Mouse (Mus musculus): ENCODE results near the gene Map4k4.

Gene Map4k4

GRCm38 (mm10) chr1:39936332-39936802, 35.7 kb downstream of the Map4k4 start:
- DNase-seq (ENCODE audit: low spot score) = peak; percentile 68

DNA sequence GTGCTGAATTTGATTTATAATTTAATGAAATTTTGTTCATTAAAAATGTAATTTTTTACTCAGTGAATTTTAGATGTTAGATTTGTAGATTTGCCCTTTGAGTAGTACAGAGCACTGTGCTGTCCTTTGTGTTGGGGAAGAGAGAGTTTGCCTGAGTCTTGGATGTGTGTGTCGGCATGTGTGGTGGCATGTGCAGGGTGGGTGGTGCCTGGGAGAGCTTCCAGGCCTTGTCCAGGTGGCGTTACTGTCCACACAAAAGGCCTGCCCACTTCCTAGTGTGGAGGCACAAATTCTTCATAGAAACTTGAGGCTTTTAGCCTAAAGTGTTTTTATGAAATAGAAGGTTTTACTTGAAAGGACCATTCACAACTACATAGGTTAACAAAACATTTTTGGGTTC, 36.2 kb downstream of the Map4k4 start:
- DNase-seq (ENCODE audit: low spot score) = no peak

DNA sequence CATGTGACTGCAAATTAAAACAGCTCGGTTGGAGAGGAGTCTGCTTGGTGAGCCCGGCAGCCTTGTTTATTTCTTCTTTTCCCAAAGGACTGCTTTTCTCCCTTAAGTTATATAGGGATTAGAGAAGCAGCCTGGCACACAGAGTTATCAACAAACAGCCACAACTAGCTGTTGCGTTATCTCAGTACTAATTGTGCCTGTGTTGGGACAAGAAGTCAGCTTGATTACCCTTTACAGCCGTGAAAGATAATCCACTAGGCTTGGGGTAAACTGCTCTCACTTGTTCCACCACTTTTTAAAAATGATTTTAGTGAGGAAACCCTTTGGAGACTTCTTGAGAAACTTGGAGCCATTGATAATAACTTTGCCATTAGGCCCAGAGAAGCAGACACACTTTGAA, 36.9 kb downstream of the Map4k4 start:
- DNase-seq (ENCODE audit: low spot score) = no peak

DNA sequence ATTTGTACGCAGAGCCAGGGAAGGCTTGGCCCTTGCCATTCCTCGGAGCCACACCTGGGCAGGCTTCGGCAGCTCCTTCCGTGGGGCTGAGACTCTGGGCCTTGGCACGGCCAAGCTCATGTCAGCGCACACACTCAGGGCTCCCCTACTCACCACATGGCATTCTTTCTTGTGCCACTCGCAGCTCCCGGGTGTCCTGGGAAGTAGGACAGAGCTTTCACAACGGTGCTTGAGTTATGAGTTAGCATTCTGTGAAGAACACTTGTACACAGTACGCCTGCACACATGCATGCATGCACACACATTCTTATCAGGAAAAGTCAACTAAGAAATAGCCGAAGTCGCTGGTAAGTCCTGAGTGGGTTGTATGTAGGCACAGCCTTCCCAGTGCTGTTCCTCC, 38.7 kb downstream of the Map4k4 start:
- no peak for DNase-seq (ENCODE audit: low spot score)

GRCm38 (mm10) chr1:39940342-39940741, 39.6 kb downstream of the Map4k4 start:
- no peak for DNase-seq (ENCODE audit: low spot score)

DNA sequence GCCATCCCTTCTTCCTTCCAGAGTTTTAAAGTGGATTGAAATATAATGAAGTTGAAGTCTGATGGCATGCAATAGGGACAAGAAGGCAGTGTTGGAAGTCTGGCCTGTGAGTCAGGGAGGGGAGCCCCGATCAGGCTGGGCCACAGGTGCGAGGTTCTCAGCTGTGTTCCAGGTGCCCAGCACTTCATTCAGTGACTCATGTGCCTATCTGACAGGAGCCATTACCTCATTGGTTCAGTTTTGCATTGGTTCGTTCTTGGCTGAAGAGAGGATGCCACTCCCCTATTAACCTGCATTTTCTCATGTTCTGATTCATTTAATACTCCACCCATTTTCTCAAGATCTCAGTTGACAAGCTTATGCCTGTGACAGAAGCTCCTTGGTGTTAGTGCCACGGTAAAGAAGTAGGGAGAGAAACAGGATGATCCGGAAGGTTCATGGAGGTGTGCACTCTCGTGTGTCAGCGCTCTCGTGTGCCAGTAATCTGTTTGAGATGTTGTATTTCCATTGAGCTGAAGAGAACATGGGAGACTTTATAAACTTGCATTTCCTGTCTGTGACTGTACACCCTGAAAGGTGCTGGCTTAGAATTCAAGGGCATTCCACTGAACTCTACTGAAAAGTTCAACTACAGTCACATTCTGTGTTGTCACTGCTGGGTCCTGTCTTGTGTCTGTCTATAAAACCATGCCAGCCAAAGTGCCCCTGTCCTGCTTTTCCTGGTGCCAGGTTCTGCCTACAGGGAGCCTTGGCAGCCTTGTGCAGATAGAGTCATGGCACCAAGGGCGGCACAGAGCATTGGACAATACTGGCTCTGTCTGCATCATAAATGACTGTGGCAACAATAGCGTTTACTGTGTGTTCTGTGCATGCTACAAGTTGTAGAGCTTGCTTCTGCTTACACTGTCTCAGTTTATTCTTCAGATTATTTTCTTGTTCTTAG, 40.8 kb downstream of the Map4k4 start:
- no peak for DNase-seq (ENCODE audit: low spot score)

DNA sequence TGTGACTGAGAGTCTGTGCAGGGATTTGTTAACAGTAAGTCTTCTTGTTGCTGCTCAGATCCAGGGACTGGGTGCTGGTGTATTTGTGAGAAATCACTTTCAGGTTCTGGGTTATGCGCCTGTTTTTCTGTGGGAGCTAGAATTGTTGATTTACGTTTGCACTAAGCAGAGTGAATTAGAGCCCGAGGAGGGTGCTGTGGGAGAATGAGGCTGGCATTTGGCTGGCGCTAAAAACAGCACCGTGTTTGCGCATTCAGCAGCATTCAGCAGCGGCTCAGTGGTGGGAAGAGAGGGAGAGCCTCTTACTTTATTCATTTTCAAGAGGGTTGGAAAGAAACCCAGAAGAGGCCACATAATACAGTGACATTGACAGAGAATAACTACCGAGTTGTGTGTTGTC, 42.2 kb downstream of the Map4k4 start:
- DNase-seq (ENCODE audit: low spot score) = no peak

GRCm38 (mm10) chr1:39944306-39944971, 43.7 kb downstream of the Map4k4 start:
- no peak for DNase-seq (ENCODE audit: low spot score)

DNA sequence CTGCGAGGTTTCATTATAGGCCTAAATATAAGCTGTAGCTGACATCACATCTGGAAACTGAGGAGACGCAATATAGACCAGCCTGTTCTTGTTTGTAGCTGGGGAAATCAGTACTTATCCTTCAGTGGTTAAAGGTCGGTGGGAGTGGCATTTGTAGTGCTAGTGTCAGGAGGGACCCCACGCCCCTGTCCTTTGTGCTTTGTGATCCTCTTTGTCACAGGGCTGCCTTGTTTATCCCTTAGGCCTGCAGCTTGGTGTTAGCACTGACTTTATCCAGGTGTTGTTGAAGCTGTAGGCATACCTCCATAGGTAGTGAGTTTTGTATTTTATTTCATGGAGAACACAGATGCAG, 44.2 kb downstream of the Map4k4 start:
- no peak for DNase-seq (ENCODE audit: low spot score)

- no peak for DNase-seq (ENCODE audit: low spot score)
Observed at GRCm38 (mm10) chr1:39946391-39946790, 45.7 kb downstream of the Map4k4 start.

DNA sequence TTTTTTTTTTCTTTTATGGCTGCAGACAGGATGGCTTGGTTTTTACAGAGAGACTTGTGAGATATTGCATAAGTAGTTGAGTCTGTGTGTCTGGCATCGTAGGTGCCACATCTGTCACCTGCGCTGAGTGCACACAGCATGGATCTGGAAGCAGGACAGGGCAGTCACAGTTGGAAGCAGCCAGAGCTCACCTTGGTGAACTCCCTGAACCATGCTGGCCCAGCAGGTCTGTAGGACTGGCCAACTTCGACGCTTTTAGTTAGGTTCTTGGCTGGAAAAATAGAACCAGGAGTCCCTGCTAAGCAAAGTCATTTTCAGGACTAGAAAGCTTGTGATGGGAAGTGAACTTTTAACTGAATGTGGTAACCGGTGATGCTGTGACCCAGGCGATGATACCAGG, 46.5 kb downstream of the Map4k4 start:
- no peak for DNase-seq (ENCODE audit: low spot score)

DNA sequence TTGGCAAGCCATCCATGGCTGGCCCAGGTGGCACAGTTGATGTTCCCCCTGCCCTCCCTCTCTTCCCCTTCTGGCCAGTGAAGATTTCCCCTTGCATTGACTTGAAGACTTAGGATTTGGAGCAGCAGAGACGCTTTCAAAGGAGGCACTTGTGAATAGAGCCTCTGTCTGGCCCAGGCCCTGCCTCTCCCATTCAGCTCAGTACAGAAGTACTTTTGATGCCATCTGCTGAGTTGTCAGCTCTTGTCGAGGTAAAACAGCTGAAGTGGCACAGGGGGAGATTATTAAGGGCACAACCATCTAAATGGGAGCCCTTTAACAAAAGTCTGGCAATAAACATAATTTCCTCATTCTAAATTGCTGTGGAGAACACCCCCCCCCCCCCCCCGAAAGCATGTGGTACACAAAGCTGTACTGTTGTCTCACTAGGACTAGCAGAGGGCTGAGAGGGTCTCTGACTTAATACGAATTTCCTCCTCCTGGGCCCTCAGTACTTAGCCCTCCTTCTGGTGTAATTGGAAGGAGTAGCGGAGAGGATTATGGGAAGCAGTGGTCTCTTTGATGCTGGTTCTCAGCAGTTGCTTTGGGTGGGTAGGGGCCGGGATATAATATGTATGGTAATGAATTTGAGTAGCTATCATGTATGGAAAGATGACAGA, 47.1 kb downstream of the Map4k4 start:
- DNase-seq (ENCODE audit: low spot score) = no peak

DNA sequence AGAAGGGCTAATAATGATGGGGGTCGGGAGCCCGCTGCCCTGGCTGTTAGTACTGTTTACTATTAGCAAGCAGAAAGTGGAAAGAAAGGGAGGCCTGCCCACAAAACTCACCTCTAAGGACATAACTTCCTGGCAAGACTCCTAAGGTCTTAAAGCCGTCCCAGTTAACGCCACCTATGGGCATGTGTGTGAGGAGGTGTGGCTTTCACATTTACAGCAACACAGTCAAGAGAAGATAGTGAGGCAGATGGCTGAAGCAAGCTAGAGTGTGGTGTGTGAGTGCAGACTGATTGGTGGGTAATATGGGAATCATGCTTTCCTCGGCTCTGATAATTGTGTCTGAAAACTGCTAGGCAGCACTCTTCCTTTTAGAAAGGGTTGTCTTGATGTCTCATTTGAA, 48.5 kb downstream of the Map4k4 start:
- DNase-seq (ENCODE audit: low spot score) = no peak

- DNase-seq (ENCODE audit: low spot score) = no peak
Observed at GRCm38 (mm10) chr1:39949790-39950462, 49.2 kb downstream of the Map4k4 start.

- DNase-seq (ENCODE audit: low spot score) = no peak
Observed at GRCm38 (mm10) chr1:39950590-39950989, 49.9 kb downstream of the Map4k4 start.

GRCm38 (mm10) chr1:39954652-39955051, 53.9 kb downstream of the Map4k4 start:
- no peak for DNase-seq (ENCODE audit: low spot score)

- DNase-seq (ENCODE audit: low spot score) = no peak
Observed at GRCm38 (mm10) chr1:39956712-39957111, 56.0 kb downstream of the Map4k4 start.

DNA sequence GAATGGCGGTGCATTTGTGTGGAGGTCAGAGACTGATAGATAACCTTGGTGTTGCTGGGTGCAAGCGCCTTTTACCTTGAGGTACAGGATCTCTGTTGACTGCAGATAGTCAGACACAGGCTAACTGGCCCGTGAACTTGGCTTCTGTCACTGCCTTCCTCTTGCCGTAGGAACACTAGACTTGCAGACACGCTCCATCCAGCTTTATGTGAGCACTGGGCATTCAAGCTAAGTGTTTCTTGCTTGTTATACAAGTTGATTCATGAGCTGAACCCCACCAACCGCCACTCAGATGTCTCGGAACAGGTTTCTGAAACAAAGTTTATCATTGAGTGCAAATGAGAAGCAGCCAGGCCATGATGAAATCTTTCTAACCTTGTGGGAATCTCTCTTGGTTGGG, 57.3 kb downstream of the Map4k4 start:
- DNase-seq (ENCODE audit: low spot score) = no peak

DNA sequence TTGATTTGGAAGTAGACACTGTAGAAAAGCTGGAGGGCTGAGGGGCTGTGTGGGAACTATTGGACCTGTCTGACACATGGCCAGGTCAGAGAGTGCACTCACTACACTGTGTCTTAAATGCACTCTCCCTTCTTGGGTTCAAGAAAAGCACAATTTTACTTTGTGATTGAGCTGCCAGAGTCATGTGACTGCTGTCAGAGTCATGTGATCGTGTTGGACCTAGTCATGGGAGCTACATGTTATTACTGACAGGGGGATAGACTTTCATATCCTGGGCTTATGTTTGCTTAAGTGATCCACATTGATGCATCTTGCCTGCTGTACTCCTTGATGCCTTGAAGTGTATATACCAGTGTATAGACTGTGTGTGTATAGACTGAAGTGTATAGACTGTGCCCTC, 59.9 kb downstream of the Map4k4 start:
- no peak for DNase-seq (ENCODE audit: low spot score)

DNA sequence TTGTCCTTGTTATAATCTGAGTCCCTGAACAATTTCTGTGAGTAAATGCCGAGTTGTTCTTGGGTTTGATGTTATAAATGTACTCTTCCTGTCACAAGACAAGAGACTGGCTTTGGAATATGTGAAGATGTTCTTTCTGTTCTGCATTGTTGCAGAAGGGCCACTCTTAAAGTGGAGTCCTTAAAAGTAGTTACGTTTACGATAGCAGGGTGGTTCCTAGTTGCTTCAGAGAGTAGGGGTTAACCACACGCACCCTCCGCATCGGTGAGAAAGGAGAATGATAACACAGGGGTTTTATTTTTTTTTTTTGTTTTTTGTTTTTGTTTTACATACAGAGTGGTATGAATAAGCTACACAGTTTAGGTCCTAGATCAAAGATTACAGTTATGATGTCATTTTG, 60.4 kb downstream of the Map4k4 start:
- DNase-seq (ENCODE audit: low spot score) = no peak

- DNase-seq (ENCODE audit: low spot score) = no peak
Observed at GRCm38 (mm10) chr1:39962321-39962720, 61.6 kb downstream of the Map4k4 start.

GRCm38 (mm10) chr1:39962840-39963239, 62.1 kb downstream of the Map4k4 start:
- no peak for DNase-seq (ENCODE audit: low spot score)
